Mouse (Mus musculus): Measurements from ENCODE around the gene Pcp4l1. TPM values are rescaled to one million over a fixed set of nuclear protein-coding genes. Genes with fewer than 3 reads are reported as not detected.
A peak's percentile ranks its signal among the peaks of the same experiment; 100 is the strongest.

Pcp4l1 gene
- total RNA-seq, 2 experiments from 2014 or later, result 47.4 to 67.2 TPM

- no peak for DNase-seq (ENCODE audit: low spot score in 2 of 2)
- intact Hi-C loops (cut with DNase I), result no loop called here
Observed at GRCm38 (mm10) chr1:171193093-171193840, 2.8 kb downstream of the Pcp4l1 start.

- intact Hi-C loops (cut with DNase I), result no loop called here
- DNase-seq (ENCODE audit: low spot score in 2 of 2), result no peak
Observed at GRCm38 (mm10) chr1:171192283-171192682, 3.8 kb downstream of the Pcp4l1 start.

- intact Hi-C loops (cut with DNase I), result no loop called here
- no peak for DNase-seq (ENCODE audit: low spot score in 2 of 2)
Observed at GRCm38 (mm10) chr1:171190832-171191231, 5.2 kb downstream of the Pcp4l1 start.

GRCm38 (mm10) chr1:171189476-171190114 is 6.5 kb downstream of the Pcp4l1 start:
- intact Hi-C loops (cut with DNase I), result no loop called here
- no peak for DNase-seq (ENCODE audit: low spot score in 2 of 2)

GRCm38 (mm10) chr1:171189046-171189445 is 7.0 kb downstream of the Pcp4l1 start:
- no peak for DNase-seq (ENCODE audit: low spot score in 2 of 2)
- intact Hi-C loops (cut with DNase I), result no loop called here

GRCm38 (mm10) chr1:171187851-171188700 is 8.0 kb downstream of the Pcp4l1 start:
- intact Hi-C loops (cut with DNase I), result no loop called here
- no peak for DNase-seq (ENCODE audit: low spot score in 2 of 2)

GRCm38 (mm10) chr1:171185655-171186054 is 10.4 kb downstream of the Pcp4l1 start:
- intact Hi-C loops (cut with DNase I), result no loop called here

GRCm38 (mm10) chr1:171184314-171184713 is 11.8 kb downstream of the Pcp4l1 start:
- no peak for DNase-seq (ENCODE audit: low spot score in 2 of 2)
- intact Hi-C loops (cut with DNase I), result no loop called here

More at GRCm38 (mm10) chr1:171185655-171186054, 10.4 kb downstream of the Pcp4l1 start:
- no peak for DNase-seq (ENCODE audit: low spot score in 2 of 2)

GRCm38 (mm10) chr1:171183620-171184019 is 12.4 kb downstream of the Pcp4l1 start:
- peak in 1 of 2 experiments; percentile 40 for DNase-seq (ENCODE audit: low spot score in 2 of 2)
- intact Hi-C loops (cut with DNase I), result no loop called here

- DNase-seq (ENCODE audit: low spot score in 2 of 2), result no peak
Observed at GRCm38 (mm10) chr1:171183025-171183424, 13.0 kb downstream of the Pcp4l1 start.

GRCm38 (mm10) chr1:171179487-171180171 is 16.4 kb downstream of the Pcp4l1 start:
- DNase-seq (ENCODE audit: low spot score in 2 of 2), result no peak
- intact Hi-C loops (cut with DNase I), result no loop called here

More at GRCm38 (mm10) chr1:171183025-171183424, 13.0 kb downstream of the Pcp4l1 start:
- intact Hi-C loops (cut with DNase I), result no loop called here

GRCm38 (mm10) chr1:171172779-171173178 is 23.3 kb downstream of the Pcp4l1 start:
- intact Hi-C loops (cut with DNase I), result no loop called here
- DNase-seq (ENCODE audit: low spot score in 2 of 2), result no peak

- DNase-seq (ENCODE audit: low spot score in 2 of 2), result no peak
- intact Hi-C loops (cut with DNase I), result no loop called here
Observed at GRCm38 (mm10) chr1:171171138-171171537, 24.9 kb downstream of the Pcp4l1 start.

- no peak for DNase-seq (ENCODE audit: low spot score in 2 of 2)
- intact Hi-C loops (cut with DNase I), result no loop called here
Observed at GRCm38 (mm10) chr1:171169913-171170312, 26.2 kb downstream of the Pcp4l1 start.

GRCm38 (mm10) chr1:171168906-171169305 is 27.2 kb downstream of the Pcp4l1 start:
- intact Hi-C loops (cut with DNase I), result no loop called here
- no peak for DNase-seq (ENCODE audit: low spot score in 2 of 2)

- intact Hi-C loops (cut with DNase I), result no loop called here
- DNase-seq (ENCODE audit: low spot score in 2 of 2), result no peak
Observed at GRCm38 (mm10) chr1:171165629-171166345, 30.3 kb downstream of the Pcp4l1 start.

- intact Hi-C loops (cut with DNase I), result loop anchor here (5.0 kb wide), 1 partner anchor 58 kb away; the partner anchor contains the start of gene Tomm40l
- peak in 1 of 2 experiments; percentile 19 for DNase-seq (ENCODE audit: low spot score in 2 of 2)
Observed at GRCm38 (mm10) chr1:171164258-171164657, 31.8 kb downstream of the Pcp4l1 start.

- intact Hi-C loops (cut with DNase I), result loop anchor here (5.0 kb wide), 1 partner anchor 60 kb away; the partner anchor contains the start of gene Tomm40l
- DNase-seq (ENCODE audit: low spot score in 2 of 2), result no peak
Observed at GRCm38 (mm10) chr1:171162526-171162925, 33.5 kb downstream of the Pcp4l1 start.
